Mouse (Mus musculus) cerebellum, adult 11-12 months (tissue): Measurements from ENCODE around the gene Birc7.

ENCODE experiments used
- DNase-seq: peaks from one replicate; pipeline ENCODE4 v3.0.0; 2022

Birc7 gene

DNA sequence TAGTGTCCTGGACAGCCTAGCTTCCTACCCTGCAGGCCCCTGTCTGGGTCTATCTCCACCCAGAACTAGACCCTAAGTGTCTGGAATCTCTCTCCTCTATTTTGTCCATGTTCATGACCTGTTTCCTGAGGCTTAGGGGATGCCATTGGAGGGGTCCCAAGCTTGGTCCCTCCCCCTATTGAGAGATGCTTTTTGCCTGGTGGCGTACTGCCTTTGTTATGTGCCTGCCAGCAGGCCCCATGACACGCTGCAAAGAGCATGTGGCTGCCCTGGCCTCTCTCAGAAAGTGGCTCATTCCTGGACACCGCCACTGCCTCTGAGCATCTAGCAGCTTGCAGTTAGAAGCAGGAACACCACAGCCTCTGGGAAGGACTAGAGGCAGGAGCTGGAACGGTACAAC is at the start of gene Birc7:
Gene Birc7 (plus strand): TSS at position 301 of the 400 bp plus-strand sequence.
- DNase-seq, result no peak

DNA sequence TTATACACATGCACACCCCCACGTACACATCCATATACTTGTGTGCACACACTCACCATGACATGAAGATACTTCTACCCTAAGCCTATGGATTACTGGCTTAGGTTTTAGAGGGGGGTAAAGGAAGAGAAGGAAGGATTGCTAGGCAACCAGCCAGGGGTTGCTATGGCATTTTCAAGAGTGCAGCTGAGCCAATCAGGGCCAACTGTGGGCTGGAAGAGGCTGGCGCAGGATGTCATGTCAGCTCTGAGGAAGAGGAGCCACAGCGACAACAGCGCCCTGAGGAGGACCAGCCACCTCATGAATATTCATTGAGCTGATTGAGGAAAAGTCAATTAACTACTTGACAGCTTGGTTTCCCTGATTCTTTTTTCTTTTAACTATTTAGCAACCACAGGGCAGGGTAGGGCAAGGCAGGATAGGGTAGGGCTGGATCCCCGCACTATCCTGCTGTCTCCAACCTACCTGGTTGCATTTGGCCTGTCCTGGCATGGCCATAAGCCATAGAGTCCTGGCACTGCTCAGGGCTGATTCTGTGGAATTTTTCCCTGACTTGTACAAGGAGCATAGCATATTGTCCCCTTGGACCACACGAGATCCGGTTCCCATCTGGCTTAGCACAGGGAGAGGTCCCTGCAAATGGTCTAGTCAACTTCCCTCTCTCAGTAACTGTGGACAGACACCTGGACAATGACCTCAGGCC is 49.3 kb upstream of the Birc7 start:
- peak; percentile 82 for DNase-seq

DNA sequence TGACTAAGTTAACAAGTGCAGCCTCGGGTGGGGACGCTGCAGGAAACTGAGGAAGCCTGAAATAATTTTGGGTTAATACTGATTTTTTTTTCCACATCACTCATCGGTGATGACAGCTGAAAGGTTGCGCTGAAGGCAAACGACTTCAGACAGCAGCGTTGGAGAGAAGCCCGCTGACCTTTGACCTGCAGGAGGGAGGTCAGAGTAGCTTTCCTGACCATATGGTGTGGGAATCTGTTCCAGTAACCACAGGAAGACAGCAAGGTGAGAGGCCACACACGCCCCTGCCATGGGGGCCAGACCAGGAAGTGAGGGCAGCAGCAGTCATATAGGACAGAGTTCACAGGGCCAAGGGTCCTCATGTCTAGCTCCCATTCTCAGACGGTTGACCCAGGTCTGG is 47.5 kb upstream of the Birc7 start:
- DNase-seq, result no peak

DNA sequence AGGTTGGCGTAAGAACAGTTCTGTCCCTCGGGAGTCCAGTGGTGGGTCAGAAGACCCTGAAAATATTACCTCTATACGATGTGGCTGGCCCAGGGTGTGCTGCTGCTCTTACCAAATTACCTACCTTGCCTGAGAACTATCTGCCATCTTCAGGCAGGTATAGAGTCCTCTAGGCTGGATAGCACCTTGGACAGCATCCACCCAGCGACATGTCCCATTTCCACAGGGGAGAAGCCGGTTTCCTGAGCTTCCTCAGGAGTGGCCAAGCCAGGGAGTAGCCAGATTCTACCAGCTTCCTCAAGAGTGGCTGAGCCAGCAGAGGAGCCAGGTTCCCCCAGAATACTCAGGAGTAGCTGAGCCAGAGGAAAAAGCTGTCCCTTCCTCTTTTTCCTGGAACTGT is 43.6 kb upstream of the Birc7 start:
- DNase-seq, result peak; percentile 17

DNA sequence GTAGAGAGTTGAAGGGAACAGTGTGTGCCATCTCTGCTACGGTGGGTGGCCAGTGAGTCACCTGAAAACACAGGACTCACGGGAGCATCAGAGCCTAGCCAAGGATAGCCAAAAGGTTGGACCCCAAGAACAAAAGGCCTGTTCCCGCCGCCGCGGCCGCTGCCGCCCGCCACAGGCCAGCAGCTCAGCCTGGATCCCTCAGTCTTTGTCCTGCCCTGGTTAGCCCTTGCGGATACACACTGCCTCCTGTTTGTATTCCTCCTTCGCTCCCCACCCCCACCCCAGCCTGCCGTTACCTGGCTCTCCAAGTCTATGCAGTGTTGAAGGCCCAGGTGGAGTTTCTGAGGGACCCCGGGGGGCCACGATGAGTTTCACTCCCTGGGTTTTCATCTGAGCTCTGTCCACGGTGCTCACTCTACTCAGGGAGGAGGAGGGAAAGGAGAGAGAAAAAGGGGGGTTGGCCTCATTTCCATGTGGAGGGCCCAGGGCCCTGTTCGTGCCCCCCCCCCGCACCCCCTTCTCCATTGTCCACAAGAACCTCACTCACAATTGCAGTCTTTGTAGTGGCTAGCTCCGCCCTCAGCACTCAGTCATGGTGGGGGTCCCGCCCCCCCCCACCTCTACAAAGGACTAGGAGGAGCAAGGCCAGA is 39.4 kb upstream of the Birc7 start:
- peak; percentile 47 for DNase-seq

DNA sequence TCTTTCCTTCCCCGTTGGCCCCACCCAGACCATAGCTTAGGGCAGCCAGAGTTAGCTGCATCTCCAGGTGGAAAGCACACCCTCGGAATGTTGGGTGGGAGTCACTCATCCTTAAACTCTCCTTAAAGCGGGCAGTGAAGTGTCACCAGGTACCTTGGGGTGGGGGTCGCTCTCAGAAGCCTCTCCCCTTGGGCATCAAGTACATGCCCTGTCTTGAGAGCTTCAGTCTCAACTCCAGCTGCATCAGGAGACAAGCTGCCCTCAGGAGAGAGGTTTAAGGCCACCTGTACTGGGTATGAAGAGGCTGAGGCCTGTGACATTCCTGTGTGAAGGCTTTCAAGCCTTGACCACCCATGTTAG is 38.9 kb upstream of the Birc7 start:
- peak; percentile 56 for DNase-seq

DNA sequence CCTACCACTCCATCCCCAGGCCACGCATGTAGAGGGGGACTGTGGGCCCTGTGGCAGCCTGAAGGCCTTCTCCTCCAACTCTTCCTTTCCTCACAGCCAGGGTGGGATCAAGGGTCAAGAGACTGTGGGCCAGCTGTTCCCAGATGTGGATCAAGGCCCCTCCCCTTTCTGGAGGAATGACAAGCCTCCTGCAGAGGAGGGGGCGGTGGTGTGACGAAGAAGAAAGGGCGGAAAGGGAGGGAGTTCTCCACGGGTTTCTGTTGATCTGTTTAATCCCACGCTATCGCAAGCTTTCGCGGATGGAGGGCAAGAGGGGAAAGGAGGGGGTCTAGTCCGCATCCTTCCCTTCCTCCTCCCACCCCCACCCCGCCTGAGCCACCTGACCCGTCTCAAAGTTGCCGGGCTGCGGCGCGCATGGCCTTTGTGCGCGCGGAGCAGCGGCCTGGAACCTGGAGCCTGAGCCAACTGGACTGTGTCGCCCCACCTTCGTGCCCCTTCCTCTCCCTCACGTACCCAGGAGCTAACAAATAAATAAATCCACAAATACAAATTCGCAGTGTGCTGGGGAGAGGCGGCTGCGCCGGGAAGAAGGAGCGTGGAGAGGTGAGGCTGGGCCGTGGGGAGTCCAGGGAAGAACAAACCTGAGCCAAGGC is 38.3 kb upstream of the Birc7 start:
- peak; percentile 69 for DNase-seq

DNA sequence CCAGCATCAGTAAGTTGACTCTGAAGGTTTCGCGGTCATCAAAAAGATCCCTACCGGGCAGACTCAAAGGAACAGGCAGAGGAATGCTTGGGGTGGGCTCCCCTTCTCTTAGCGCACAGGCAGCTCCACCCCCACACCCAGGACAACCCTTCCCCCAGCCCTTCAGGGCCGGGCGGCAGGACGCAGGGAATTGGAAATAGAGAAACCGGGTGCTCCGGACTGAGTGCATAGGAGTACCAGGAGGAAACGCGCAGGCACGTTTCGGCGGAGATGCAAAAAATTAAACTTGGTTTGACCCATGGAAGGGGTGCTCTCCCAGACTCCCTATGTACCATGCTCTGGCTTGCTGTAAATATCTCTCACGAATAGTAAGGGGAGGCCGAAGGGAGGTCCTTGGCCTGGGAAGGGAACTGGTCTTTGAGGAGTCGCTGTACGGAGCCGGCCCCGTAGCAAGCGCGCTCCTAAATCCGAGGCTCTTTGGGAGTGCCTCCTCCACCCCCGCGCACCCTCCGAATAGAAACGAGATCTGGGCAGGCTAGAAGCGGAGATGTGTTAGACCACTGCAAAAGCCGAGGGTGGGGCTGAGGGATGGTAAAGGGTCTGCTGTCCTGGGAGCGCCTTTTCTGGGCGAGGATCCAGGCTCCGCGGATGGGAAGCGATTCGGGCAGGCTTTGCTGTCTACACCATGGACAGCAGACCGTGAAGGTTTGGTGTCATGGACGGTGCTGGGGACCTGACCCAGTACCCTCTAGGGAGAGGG is 37.6 kb upstream of the Birc7 start:
- DNase-seq, result peak; percentile 77

DNA sequence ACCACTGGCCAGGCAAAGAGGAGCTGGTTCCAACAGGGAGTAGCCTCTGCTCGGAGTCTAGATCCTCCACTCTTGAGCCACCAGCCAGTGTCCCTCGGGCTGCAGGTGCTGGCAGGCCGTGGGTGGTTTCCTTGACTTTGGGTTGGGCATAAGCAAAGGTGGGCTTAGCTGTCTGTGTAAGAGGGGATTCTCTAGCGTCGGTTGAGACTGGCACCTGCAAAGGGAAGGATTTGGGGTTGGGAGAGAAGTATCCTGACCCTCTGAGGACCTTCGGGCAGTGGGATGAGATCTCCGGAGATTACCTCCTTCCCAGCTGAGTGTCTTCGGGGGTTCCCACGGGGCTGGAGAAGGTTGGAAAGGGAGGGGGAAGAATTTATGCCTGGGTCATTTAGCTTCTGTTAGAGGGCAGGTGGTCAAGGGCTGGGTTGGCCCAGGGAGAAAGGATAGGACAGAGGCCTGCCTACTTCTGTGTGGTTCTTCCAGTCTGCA is 36.9 kb upstream of the Birc7 start:
- DNase-seq, result no peak

DNA sequence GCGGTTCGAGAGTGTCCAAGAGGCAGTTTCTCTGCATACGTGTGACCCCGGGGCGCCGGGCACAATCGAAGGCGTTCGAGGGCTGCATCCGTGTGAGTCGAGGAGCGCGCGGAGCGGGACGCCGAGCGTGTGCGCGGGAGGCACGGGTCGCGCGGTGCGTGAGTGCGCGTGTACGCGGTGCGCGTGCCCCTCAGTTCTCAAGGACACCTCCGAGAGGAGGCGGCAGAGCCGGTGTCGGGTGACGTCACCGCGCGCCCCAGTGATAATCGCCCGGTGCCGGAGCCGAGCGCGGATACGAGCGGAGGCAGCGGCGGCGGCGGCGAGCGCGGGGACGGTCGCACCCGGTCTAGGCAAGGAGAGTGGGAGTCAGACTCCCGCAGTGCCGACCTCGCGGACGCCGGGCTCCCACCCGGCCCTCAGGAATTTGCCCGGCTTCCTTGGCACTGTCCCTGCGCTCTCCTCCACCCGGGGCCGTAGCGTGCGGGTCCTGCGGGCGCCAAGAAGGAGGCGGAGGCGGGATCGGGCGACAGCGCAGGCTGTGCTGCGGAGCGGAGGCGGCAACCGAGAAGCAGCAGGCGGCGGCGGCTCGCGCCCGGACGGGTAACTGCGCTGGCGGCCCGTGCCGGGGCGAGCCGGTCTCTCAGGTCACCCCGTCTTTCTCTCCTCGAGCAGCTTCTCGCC is 35.8 kb upstream of the Birc7 start:
- peak; percentile 97 for DNase-seq

DNA sequence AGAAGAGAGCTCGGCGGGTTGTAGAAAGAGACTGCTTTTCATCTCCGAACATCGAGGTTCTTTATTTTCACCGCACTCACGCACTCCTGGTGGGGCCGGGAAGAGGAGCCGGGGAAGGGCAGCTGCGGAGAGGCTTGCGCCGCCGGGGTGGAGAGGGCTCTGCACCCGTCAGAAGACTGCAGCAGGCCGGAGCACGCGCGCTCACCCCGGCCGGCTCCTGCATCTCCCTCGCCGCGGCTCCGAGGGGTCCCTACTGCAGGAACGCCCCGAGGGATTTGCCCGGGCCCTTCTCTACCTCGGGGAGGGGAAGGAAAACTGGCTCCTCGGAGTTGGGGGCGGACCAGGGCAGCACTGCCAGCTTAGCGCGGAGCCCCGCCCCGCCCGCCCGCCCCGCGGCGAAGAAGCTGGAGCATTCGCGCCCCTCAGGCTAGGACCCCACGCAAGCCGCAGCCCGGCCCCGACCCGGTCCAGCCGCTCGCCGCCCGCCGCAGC is 35.2 kb upstream of the Birc7 start:
- peak; percentile 77 for DNase-seq

DNA sequence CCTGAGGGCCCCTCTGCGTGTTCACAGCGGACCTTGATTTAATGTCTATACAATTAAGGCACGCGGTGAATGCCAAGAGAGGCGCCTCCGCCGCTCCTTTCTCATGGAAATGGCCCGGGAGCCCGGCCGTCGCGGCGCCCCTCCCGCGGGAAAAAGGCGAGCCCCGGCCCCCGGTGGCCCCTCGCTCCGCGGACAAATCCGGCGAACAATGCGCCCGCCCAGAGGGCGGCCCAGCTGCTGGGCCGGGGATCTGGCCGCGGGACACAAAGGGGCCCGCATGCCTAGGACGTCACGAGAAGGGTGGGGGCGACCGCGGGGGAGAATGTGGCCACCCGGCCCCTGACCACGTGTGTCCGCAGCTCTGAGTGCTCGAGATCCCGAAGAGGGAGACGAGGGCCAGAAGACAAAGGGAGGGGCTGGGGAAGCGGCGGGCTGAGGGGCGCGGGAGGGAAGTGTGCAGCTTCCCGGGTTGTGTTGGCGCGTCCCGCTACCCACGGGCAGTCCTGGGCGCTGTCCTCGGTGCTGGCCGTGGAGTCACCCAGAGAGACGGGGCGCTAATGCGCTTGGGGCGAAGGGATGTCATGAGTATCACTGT is 34.7 kb upstream of the Birc7 start:
- DNase-seq, result peak; percentile 89

DNA sequence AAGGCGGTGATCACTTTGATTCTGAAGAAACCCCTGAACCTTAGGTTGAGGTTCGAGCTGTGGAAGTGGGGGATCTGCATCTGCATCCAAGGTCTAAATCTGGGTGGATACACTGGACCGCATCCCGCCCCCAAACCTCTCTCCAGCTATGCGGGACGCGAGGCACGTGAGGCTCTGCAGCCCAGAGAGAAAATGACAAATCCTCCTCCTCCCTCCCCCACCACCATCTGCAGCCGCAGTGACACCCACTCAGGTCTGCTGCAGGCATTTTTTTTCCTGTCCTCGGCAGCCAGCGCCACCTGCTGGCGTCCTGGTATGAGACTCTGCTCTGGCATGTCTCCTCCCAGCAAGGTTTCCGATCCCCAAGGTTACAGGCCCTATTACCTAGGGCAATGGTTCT is 34.1 kb upstream of the Birc7 start:
- peak; percentile 96 for DNase-seq

DNA sequence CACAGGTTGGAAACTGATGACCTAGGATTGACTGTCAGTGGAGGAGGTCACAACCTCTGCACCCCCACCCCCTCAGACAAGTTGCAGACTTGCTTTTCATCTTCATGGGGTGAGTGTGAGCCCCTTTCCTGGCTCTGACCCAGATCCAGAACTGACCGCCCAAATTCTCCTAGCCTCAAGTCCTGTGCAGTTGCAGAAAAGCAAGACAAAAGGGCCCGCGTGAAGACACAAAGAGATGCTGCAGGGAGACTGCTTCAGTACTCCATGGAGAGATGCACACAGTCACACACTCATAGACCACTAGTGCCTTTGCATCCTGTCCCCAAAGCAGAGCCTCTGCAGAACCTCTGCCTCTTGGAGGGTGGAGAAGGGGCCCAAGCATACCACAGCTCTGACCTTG is 33.5 kb upstream of the Birc7 start:
- DNase-seq, result peak; percentile 81

DNA sequence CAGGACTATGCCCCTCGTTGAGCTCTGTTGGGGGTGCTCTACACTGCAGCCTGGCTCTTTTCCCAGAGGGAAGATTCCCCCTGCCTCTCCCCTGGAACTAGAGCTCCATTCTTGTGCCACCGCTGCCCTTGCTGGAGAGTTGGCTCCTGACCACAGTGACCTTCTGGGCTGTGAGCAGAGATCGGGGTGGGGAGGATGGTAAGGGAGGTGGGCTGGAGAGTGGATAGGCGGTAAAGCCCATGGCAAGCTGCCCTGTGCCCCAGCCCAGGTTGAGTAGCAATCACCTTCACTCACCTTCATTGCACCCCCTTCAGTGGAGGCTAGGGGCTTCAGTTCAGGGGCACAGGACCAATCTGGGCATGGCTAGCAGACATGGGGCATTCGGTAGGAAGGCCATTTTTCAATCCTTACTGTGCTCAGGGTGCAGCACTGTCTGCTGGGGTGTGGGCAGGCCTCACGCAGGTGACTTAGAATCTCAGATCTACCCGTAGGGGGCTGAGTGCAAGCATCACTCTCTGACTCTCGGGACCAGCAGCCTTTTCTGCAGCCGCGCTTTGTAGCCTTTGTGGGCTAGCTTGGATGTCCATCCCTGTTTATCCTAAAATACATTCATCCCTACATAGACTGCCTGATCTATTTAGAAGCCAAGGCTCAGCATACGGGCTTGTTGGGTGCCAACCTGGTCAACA is 32.8 kb upstream of the Birc7 start:
- DNase-seq, result peak; percentile 79

DNA sequence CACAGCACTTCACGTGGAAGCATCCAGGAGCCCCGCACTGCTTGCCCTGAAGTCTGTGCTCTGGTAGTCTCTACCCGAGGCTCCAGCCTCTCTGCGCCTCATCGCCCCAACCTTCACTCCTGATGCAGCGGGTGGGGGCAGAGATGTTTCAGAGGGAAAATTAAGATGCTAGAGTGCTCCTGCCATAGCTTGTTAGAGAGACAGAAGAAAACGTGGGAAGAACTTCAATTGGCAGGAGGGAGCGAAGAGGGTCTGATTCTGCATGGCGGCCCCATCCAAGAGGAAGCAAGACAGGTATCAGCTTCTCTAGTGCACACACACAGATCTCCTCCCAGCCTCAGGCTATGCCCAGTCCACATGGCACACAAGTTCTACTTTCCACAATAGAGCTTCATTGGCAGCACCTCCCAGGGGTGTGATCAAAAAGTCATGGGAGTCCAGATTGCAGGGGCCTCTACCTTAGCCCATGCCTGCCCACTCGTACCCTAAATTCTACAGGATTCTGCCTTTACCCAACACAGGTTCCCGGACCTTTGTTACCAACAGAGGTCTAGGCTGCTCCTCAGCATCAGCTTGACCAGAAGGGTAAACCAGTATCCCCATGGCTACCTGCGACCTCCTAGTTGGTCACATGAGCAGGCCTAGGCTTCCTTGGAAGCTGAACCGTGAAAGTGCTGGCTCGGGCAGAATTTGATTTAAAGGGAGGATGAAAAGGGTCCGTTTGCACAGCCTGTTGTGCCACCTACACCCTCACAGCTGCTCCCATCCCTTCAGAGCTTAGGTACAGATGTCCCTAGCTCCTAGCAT is 31.8 kb upstream of the Birc7 start:
- DNase-seq, result peak; percentile 48

DNA sequence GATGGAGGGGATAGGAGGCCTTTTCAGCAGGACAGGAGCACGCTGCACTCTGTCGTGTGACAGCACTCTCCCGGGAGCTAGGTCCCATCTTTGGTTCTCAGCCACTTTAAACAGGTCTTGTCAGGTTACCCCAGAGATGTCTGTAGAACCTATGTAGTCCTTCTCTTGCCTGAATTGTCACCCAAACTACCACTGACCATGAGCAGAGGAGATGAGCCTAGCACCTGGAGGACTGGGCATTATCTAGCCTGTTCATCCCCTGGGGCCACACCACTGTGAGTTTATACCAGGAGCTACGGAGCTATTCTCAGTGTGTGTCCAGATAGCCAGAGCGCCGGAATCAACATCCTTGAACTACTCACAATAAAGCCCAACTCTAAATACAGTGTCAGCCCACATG is 31.0 kb upstream of the Birc7 start:
- DNase-seq, result peak; percentile 28

DNA sequence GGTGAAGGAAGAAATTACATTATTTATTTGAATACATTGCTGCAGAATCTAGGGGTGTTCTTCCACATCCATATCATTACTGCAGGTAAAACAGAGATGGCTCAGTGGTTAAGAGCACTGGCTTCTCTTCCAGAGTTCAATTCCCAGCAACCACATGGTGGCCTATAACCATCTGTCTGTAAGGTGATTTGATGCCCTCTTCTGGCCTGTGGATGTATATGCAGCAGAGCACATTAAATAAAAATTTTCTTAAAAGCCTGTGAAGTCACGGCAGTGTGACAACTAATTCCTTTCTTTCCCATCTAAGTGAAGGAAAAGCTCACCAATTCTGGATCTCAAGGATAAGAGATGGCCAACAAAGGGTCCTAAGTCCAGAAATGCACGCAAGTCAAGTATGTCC is 26.7 kb upstream of the Birc7 start:
- peak; percentile 34 for DNase-seq

DNA sequence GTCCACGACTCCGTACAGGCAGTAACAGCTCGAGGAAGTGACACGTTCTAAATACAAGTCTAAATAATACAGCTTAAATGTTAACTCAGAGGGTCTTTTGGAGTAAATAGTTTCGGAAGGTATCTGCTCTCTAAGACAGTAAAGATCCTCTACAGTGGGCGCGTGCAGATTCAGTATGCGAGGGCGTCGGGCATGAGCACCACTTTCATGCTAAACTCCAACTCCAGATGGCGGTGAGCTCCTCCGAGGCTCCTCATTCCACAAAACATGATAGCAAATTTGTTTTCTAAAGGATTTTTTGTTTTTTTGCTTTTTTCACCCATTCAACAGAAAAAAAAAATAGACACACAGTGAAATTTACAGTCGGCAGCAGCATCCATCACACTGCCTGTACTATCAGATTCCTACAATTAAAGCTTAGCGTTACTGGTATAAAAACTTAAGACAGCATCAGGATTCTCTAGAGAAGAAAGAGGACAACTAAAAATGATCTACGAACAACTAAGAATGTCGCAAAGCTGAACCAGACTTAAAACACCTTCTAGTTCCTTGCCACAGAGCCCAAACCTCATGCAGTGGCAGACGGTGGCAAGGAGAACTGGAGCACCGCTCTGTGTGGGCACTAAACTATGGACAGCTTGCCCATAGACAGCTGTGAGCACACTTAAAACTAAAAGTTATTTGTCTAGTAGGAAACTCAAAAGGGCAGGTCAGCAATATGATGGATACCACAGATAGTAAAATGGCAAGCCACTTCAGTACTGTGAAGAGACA is 24.2 kb upstream of the Birc7 start:
- no peak for DNase-seq
